In genomic region chr15:67905279-67905678, GRCm38 (mm10) we compare ENCODE assay signal across 20 mouse cellular contexts.
A peak's percentile ranks its signal among the peaks of the same experiment; 100 is the strongest.
DNase-seq lines count a peak whose midpoint lies in the region; ATAC-seq lines count a peak whose summit lies in the region.
"Had no signal": no experiment of that assay in that cellular context is flagged by ENCODE, and none has a peak within 500 bp of the region (broad histone marks: within the 10 kb centered on the region; RNA-seq: fewer than 3 reads in every experiment).

No protein-coding gene starts in this region.

- DNase-seq in adrenal gland, postnatal 14 days = peak; percentile 9
- no peak for DNase-seq in adrenal gland, postnatal 25 days
- DNase-seq in 416B (ENCODE audit: low read depth) = peak; percentile 3
- DNase-seq in testis, postnatal 10 days (ENCODE audit: low spot score) = no peak
- no peak for DNase-seq in ovary, postnatal 10 days (ENCODE audit: low spot score)
- no peak for DNase-seq in thymus, adult 18-20 months
- DNase-seq: adrenal gland, adult 8-10 months; B cell, adult 2 months; cerebellum, adult 11 months; cerebellum, adult 18-20 months; cerebellum, adult 8-10 months; cerebellum, adult 9-11 months; cerebellum, postnatal 14 days; cerebellum, postnatal 36 days; embryo, embryonic 11 days had no signal

- peak; percentile 58 for ATAC-seq in granulocyte monocyte progenitor cell, adult 5-6 weeks (replicated peaks; ENCODE audit: poor library complexity, severe bottlenecking)
- peak; percentile 59 for ATAC-seq in megakaryocyte progenitor cell, adult 5-6 weeks (replicated peaks; ENCODE audit: poor library complexity)
- ATAC-seq: CD4-positive, CD25-positive, alpha-beta regulatory T cell, adult 4 months; forebrain, embryonic 14.5 days; forebrain, embryonic 16.5 days had no signal

Comparison
In these comparisons a context has a peak if more than half of its experiments do, and no peak if none do; other contexts are left out.
1. DNase-seq: peak in adrenal gland, postnatal 14 days (single experiment) and 416B (single experiment); none in adrenal gland, postnatal 25 days (single experiment), testis, postnatal 10 days (single experiment), ovary, postnatal 10 days (single experiment) and thymus, adult 18-20 months (0 of 2).